Mouse (Mus musculus) forebrain, embryonic 13.5 days (tissue): ENCODE results near the gene Fbxo21. TPM values are rescaled to one million over a fixed set of nuclear protein-coding genes. Genes with fewer than 3 reads are reported as not detected.

Experiments
- ATAC-seq: fragments of 200-750 bp; cut with Nextera tagmentation; 2 replicates; pipeline ENCODE4 v1.8.0; 2017
- H3K27ac ChIP-seq: fragments of 300-500 bp; sonication (generic); 2 replicates; pipeline ENCODE4 v1.5.1; 2015; ENCODE audit warnings: inconsistent platforms, mild to moderate bottlenecking, moderate library complexity
- H3K27me3 ChIP-seq: fragments of 300-500 bp; sonication (generic); 2 replicates; pipeline ENCODE4 v1.6.1; 2015; ENCODE audit warnings: mild to moderate bottlenecking, inconsistent platforms
- H3K36me3 ChIP-seq: fragments of 300-500 bp; sonication (generic); 2 replicates; pipeline ENCODE4 v1.6.1; 2015; ENCODE audit warnings: mild to moderate bottlenecking, inconsistent platforms; ENCODE audit not compliant: poor library complexity, severe bottlenecking
- H3K4me1 ChIP-seq: fragments of 300-500 bp; sonication (generic); 2 replicates; pipeline ENCODE4 v1.6.1; 2015; ENCODE audit warnings: inconsistent platforms
- H3K4me2 ChIP-seq: fragments of 300-500 bp; sonication (generic); 2 replicates; pipeline ENCODE4 v1.6.1; 2015; ENCODE audit warnings: inconsistent platforms, mild to moderate bottlenecking, moderate library complexity
- H3K4me3 ChIP-seq: fragments of 300-500 bp; sonication (generic); 2 replicates; pipeline ENCODE4 v1.5.1; 2015; ENCODE audit warnings: mild to moderate bottlenecking, inconsistent platforms
- H3K9ac ChIP-seq: fragments of 300-500 bp; sonication (generic); 2 replicates; pipeline ENCODE4 v1.6.1; 2015; ENCODE audit warnings: mild to moderate bottlenecking, inconsistent platforms
- H3K9me3 ChIP-seq: fragments of 300-500 bp; sonication (generic); replicated peaks from 2 replicates; pipeline ENCODE4 v1.6.1; 2016; ENCODE audit warnings: inconsistent platforms
- WGBS: fragments of 180-500 bp; shearing (Covaris S2); methylation state at CpG from one replicate; pipeline ENCODE4 v1.1.7; 2015; 5-methylcytosine and 5-hydroxymethylcytosine counted together
- polyA plus RNA-seq: library from polyadenylated mRNA; unstranded; fragments of >200 nt; fragmentation: Nextera tagmentation; extraction: Ambion mirVana; gene quantifications from 2 replicates; pipeline ENCODE4 v1.2.1, GENCODE M21; 2015

Fbxo21 gene
- polyA plus RNA-seq, 1 experiment from 2014 or later = 141 TPM

DNA sequence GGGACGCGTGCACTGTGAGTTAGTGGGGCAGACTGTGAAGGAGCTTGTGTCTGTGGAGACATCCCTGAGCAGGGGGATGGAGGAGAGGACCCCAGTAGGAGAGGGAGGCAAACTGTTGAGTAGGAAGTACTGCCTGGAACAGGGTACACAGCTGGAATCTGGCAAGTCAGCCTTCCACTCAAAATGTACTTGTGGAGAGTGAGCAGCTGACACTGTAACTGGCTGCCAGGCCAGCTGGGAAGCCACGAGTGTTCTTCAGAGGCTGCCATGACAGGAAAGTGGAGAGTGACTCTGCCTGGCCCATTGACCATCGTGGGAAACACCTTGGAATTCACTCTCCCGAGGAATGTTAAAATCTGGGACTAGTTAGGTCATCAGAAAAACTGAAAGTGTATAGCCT lies 5.4 kb downstream of the Fbxo21 start:
- no peaks in the 10 kb centered on the region for H3K27me3 ChIP-seq
- peaks cover 79% of the 10 kb centered on the region for H3K36me3 ChIP-seq
- no peak for ATAC-seq

DNA sequence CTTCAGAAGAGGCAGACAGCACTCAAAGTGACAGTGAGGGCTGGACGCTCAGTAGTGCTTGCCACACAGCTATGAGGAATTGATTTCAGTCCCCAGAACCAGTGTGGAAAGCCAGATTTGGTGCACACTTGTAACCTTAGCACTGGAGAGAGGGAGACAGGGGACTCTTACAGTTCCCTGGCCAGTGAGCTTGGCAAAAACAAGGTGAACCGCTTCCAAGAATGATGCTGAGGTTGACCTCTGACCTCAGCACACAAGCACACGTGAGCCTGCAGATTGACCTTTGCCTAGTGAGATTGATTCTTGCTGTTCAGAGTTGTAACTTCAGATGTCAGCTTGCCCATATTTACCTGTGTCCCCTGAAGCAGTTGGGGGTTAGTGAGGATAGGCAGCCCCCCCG lies 9.8 kb downstream of the Fbxo21 start:
- H3K4me2 ChIP-seq = no peak overlapping the region
- no peak overlapping the region for H3K27ac ChIP-seq
- H3K9ac ChIP-seq = no peak overlapping the region
- H3K36me3 ChIP-seq = peaks cover 97% of the 10 kb centered on the region
- 75% methylated on average over 4 of the region's 4 CpGs for WGBS
- H3K9me3 ChIP-seq = no peaks in the 10 kb centered on the region
- no peak overlapping the region for H3K4me3 ChIP-seq
- no peak for ATAC-seq
- peaks cover 1% of the 10 kb centered on the region; the same call in 1 of the 2 replicates for H3K4me1 ChIP-seq
- H3K27me3 ChIP-seq = no peaks in the 10 kb centered on the region

More for the DNA sequence above, 5.4 kb downstream of the Fbxo21 start:
- 86% methylated on average over 5 of the region's 5 CpGs for WGBS
- Histone ChIP-seq H3K9me3 (no peaks in the 10 kb centered on the region), H3K4me3 (no peak overlapping the region), H3K27ac (no peak overlapping the region), H3K9ac (no peak overlapping the region), H3K4me2 (no peak overlapping the region), H3K4me1 (peaks cover 33% of the 10 kb centered on the region)

- WGBS = 94% methylated on average over 3 of the region's 3 CpGs
- H3K9me3 ChIP-seq = no peaks in the 10 kb centered on the region
- H3K4me2 ChIP-seq = no peak overlapping the region
- H3K9ac ChIP-seq = no peak overlapping the region
- no peak overlapping the region for H3K4me3 ChIP-seq
- H3K27me3 ChIP-seq = no peaks in the 10 kb centered on the region
- H3K36me3 ChIP-seq = peaks cover 99% of the 10 kb centered on the region
- H3K4me1 ChIP-seq = no peaks in the 10 kb centered on the region
- no peak for ATAC-seq
- H3K27ac ChIP-seq = no peak overlapping the region
These were observed 11.4 kb downstream of the Fbxo21 start for GRCm38 (mm10) chr5:117987891-117988290.

DNA sequence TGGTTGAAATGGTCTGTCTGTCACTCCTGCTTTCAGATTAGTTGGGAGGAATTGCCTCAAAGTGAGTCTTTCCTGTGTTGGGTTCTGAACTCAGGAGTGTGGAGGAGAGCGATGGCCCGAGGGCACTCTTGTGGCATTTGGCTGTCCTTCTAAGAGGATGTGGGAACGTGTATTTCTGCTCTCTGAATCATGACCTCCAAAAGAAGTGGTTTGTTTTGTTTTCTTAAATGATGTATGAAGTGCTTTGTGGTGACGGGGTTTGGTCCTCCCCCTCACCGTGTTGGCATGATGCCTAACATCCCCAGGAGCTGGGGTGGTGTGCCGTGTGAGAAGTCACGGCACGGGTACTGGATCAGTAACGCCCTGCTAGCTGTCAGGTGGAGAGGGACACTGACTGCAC lies 11.8 kb downstream of the Fbxo21 start:
- no peaks in the 10 kb centered on the region for H3K9me3 ChIP-seq
- H3K27ac ChIP-seq = no peak overlapping the region
- H3K9ac ChIP-seq = no peak overlapping the region
- peaks cover 97% of the 10 kb centered on the region for H3K36me3 ChIP-seq
- no peaks in the 10 kb centered on the region for H3K4me1 ChIP-seq
- no peaks in the 10 kb centered on the region for H3K27me3 ChIP-seq
- ATAC-seq = no peak
- no peak overlapping the region for H3K4me3 ChIP-seq
- H3K4me2 ChIP-seq = no peak overlapping the region
- 86% methylated on average over 9 of the region's 9 CpGs for WGBS

- no peak for ATAC-seq
- H3K9me3 ChIP-seq = no peaks in the 10 kb centered on the region
- no peaks in the 10 kb centered on the region for H3K4me1 ChIP-seq
- no peak overlapping the region for H3K27ac ChIP-seq
- H3K27me3 ChIP-seq = no peaks in the 10 kb centered on the region
- H3K36me3 ChIP-seq = peaks cover 98% of the 10 kb centered on the region
- WGBS = 88% methylated on average over 6 of the region's 6 CpGs
- H3K4me3 ChIP-seq = no peak overlapping the region
- no peak overlapping the region for H3K4me2 ChIP-seq
- no peak overlapping the region for H3K9ac ChIP-seq
These were observed 13.2 kb downstream of the Fbxo21 start for GRCm38 (mm10) chr5:117989773-117990172.

DNA sequence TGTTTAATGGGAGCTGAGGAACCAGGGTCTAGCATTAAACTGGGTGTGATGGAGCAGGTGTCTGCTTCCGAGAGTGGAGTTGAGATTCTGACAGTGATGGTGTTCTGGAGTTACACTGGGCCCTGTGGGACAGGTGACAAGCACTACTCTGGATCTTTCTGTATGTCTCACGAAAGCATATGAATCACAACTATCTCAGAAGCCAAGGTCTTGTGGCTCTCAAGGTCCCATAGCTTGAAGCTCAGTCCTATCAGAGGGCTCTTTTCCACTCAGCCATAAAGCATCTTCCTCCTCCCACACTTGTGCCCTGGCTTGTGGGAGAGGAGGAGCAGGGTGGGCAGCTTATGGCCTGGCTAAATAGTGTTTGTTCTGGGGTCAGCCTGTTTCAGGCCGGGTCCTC lies 14.4 kb downstream of the Fbxo21 start:
- no peaks in the 10 kb centered on the region for H3K4me1 ChIP-seq
- no peak for ATAC-seq
- H3K4me3 ChIP-seq = no peak overlapping the region
- H3K27me3 ChIP-seq = no peaks in the 10 kb centered on the region
- WGBS = 91% methylated on average over 3 of the region's 3 CpGs
- no peaks in the 10 kb centered on the region for H3K9me3 ChIP-seq
- H3K4me2 ChIP-seq = no peak overlapping the region
- no peak overlapping the region for H3K27ac ChIP-seq
- H3K36me3 ChIP-seq = peaks cover 98% of the 10 kb centered on the region
- no peak overlapping the region for H3K9ac ChIP-seq

DNA sequence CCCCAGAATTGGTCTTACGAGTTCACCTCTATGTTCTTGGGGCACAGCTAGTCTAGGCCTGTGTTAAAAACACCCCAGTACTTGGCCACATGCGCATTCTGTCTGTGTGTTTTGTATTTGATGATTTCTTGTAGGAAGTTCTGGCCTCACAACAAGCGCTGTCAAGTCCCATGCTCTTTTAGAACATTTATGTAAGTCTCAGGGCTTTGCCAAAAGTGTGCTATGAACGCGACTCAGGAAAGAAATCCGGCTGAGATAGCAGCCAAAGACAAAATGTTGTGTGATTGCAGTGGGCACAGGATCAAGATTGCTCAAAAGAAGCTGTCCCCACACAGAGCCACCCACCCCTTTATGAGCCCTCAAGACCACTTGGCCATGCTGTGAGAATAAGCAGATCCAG lies 17.0 kb downstream of the Fbxo21 start:
- 94% methylated on average over 6 of the region's 6 CpGs for WGBS
- H3K27ac ChIP-seq = no peak overlapping the region
- peaks cover 97% of the 10 kb centered on the region for H3K36me3 ChIP-seq
- no peaks in the 10 kb centered on the region for H3K4me1 ChIP-seq
- no peaks in the 10 kb centered on the region for H3K9me3 ChIP-seq
- H3K27me3 ChIP-seq = no peaks in the 10 kb centered on the region
- no peak overlapping the region for H3K4me2 ChIP-seq
- no peak for ATAC-seq
- H3K4me3 ChIP-seq = no peak overlapping the region
- no peak overlapping the region for H3K9ac ChIP-seq

GRCm38 (mm10) chr5:117995372-117995901 lies 18.9 kb downstream of the Fbxo21 start:
- no peak for ATAC-seq
- Histone ChIP-seq H3K9ac (no peak overlapping the region), H3K4me3 (no peak overlapping the region), H3K4me2 (no peak overlapping the region), H3K27ac (no peak overlapping the region), H3K4me1 (no peaks in the 10 kb centered on the region), H3K36me3 (peaks cover 97% of the 10 kb centered on the region), H3K27me3 (no peaks in the 10 kb centered on the region), H3K9me3 (no peaks in the 10 kb centered on the region)
- 90% methylated on average over 8 of the region's 8 CpGs for WGBS

GRCm38 (mm10) chr5:117995911-117996310 lies 19.4 kb downstream of the Fbxo21 start:
- no peak overlapping the region for H3K4me3 ChIP-seq
- H3K4me1 ChIP-seq = no peaks in the 10 kb centered on the region
- no peak for ATAC-seq
- WGBS = 85% methylated on average over 6 of the region's 6 CpGs
- no peak overlapping the region for H3K9ac ChIP-seq
- H3K9me3 ChIP-seq = no peaks in the 10 kb centered on the region
- H3K27me3 ChIP-seq = no peaks in the 10 kb centered on the region
- no peak overlapping the region for H3K27ac ChIP-seq
- peaks cover 97% of the 10 kb centered on the region for H3K36me3 ChIP-seq
- no peak overlapping the region for H3K4me2 ChIP-seq

- H3K27ac ChIP-seq = no peak overlapping the region
- no peaks in the 10 kb centered on the region for H3K9me3 ChIP-seq
- peaks cover 97% of the 10 kb centered on the region for H3K36me3 ChIP-seq
- 86% methylated on average over 6 of the region's 6 CpGs for WGBS
- no peak overlapping the region for H3K4me3 ChIP-seq
- H3K4me1 ChIP-seq = no peaks in the 10 kb centered on the region
- ATAC-seq = no peak
- no peak overlapping the region for H3K4me2 ChIP-seq
- H3K9ac ChIP-seq = no peak overlapping the region
- no peaks in the 10 kb centered on the region for H3K27me3 ChIP-seq
These were observed 20.1 kb downstream of the Fbxo21 start for GRCm38 (mm10) chr5:117996581-117996980.

DNA sequence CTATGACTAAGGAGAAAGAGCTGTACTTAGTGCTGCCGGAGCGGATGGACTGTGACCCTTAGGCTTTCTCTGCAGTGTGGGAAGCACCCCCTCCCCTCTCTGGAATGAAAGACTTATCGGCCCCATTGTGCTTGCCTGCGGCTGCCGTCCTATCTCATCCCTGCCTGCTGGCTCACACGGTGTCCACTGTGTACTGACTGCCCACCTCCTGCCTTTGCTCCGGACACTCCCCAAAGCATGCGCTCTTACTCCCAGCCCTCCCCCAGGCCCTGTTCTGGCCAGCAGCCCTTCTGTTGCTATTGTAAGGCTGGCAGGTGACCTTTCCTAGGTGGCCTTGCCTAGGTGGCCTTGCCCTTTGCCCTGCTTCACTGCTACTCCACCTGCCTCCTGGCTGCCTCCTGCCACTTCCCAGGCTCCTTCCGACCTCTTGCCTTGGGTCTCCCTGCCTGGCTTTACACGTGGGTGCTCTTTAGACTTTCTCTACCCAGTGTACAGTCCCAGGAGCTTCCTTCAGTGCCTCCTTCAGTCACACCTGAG lies 21.0 kb downstream of the Fbxo21 start:
- ATAC-seq = no peak
- no peaks in the 10 kb centered on the region for H3K4me1 ChIP-seq
- no peak overlapping the region for H3K4me3 ChIP-seq
- H3K27me3 ChIP-seq = no peaks in the 10 kb centered on the region
- no peaks in the 10 kb centered on the region for H3K9me3 ChIP-seq
- H3K9ac ChIP-seq = no peak overlapping the region
- H3K36me3 ChIP-seq = peaks cover 97% of the 10 kb centered on the region
- H3K4me2 ChIP-seq = no peak overlapping the region
- 44% methylated on average over 10 of the region's 10 CpGs for WGBS
- no peak overlapping the region for H3K27ac ChIP-seq

DNA sequence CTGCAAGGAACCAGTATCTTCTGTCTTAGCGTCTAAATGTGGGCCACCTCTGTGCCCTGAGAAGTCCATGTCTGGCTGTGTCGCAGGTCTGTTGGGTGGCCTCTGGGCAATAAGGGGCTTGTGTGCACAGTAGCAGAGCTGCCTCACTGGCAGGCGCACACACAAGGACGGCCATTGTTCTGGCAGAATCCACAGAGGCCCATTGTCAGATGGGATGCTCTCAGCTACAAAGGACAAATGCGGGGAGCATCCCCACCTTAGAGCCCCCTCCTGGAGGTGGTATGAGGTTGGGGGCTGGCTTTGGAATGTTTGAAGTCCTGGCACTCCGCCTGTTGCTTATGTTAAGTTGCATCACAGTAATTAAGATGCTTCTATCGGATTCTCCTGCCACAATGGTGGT lies 22.5 kb downstream of the Fbxo21 start:
- H3K9ac ChIP-seq = no peak overlapping the region
- 75% methylated on average over 7 of the region's 7 CpGs for WGBS
- ATAC-seq = no peak
- no peak overlapping the region for H3K27ac ChIP-seq
- no peaks in the 10 kb centered on the region for H3K9me3 ChIP-seq
- no peak overlapping the region for H3K4me3 ChIP-seq
- H3K4me2 ChIP-seq = no peak overlapping the region
- H3K4me1 ChIP-seq = no peaks in the 10 kb centered on the region
- no peaks in the 10 kb centered on the region for H3K27me3 ChIP-seq
- peaks cover 98% of the 10 kb centered on the region for H3K36me3 ChIP-seq

GRCm38 (mm10) chr5:117999584-117999983 lies 23.1 kb downstream of the Fbxo21 start:
- Histone ChIP-seq H3K27ac (no peak overlapping the region), H3K4me2 (no peak overlapping the region), H3K36me3 (peaks cover 98% of the 10 kb centered on the region), H3K27me3 (no peaks in the 10 kb centered on the region), H3K4me3 (no peak overlapping the region), H3K9me3 (no peaks in the 10 kb centered on the region), H3K9ac (no peak overlapping the region), H3K4me1 (no peaks in the 10 kb centered on the region)
- no peak for ATAC-seq
- WGBS = 83% methylated on average over 11 of the region's 11 CpGs
